Mouse (Mus musculus): ENCODE measurements at regions not wholly inside any gene's neighbourhood (a gene's known extent, or its start where the extent isn't known, plus 50 kb on each side); places are given as distances from the start of the nearest gene placed in this dataset.

DNA sequence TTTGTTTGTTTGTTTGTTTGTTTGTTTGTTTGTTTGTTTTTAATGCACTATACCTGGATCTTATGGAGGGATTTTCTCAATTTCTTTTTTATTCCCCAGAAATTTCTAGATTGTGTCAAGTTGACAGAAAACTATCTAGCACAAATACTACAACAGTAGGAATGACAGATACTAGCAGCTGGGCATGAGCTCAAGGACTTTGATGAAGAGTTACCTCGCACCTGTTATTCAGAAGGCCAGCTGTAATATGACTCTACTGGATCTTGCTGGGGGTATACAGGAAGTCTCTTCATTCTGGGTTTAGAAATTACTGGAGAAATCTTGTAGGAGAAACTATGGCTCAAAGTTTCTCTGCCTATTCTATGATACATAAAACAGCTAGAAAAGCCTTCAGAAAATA, 994.4 kb downstream of the Basp1 start:
- no peak for TF ChIP-seq EP300 (IDR thresholded peaks at IDR 0.05)
- TF ChIP-seq CTCF (IDR thresholded peaks at IDR 0.05), result no peak
